Mouse (Mus musculus) cortical plate, adult 2 months (tissue): ENCODE results near the gene Clta.

ENCODE experiments used
- CTCF ChIP-seq: fragments of 200-500 bp; IDR thresholded peaks from 2 replicates; pipeline ENCODE4 v1.5.1; 2011; ENCODE audit warnings: mild to moderate bottlenecking, control low read depth, low read length; ENCODE audit not compliant: insufficient read depth; ENCODE audit errors: extremely low read depth
- POLR2A ChIP-seq: fragments of 200-500 bp; IDR thresholded peaks from 2 replicates; pipeline ENCODE4 v1.6.1; 2011; ENCODE audit warnings: mild to moderate bottlenecking, low read length, control low read depth; ENCODE audit not compliant: insufficient read depth; ENCODE audit errors: extremely low read depth

- TF ChIP-seq CTCF = no peak
- TF ChIP-seq POLR2A = no peak
Observed at GRCm38 (mm10) chr4:44025570-44025969, 21.3 kb downstream of the Clta start.
